Mouse (Mus musculus): ENCODE measurements around the gene Golim4.
"Not testable (repeated sequence)": the region's sequence is repeated elsewhere in the genome, so short reads cannot be mapped to it uniquely, and the experiment has no call there.

The Golim4 gene

GRCm38 (mm10) chr3:75956551-75957302, at the start of gene Golim4:
TSS of gene Golim4 (minus strand) at chr3:75956949.
- DNase-seq (ENCODE audit: low spot score in 2 of 2), result peak; percentile 77 to 78

- DNase-seq (ENCODE audit: low spot score in 2 of 2), result peak; percentile 40 to 43
These were observed 48.9 kb upstream of the Golim4 start for GRCm38 (mm10) chr3:76005621-76006020.

GRCm38 (mm10) chr3:76001156-76001555, 44.4 kb upstream of the Golim4 start:
- peak; percentile 14 to 29 for DNase-seq (ENCODE audit: low spot score in 2 of 2)

- no peak for DNase-seq (ENCODE audit: low spot score in 2 of 2)
These were observed 43.7 kb upstream of the Golim4 start for GRCm38 (mm10) chr3:76000481-76000880.

DNA sequence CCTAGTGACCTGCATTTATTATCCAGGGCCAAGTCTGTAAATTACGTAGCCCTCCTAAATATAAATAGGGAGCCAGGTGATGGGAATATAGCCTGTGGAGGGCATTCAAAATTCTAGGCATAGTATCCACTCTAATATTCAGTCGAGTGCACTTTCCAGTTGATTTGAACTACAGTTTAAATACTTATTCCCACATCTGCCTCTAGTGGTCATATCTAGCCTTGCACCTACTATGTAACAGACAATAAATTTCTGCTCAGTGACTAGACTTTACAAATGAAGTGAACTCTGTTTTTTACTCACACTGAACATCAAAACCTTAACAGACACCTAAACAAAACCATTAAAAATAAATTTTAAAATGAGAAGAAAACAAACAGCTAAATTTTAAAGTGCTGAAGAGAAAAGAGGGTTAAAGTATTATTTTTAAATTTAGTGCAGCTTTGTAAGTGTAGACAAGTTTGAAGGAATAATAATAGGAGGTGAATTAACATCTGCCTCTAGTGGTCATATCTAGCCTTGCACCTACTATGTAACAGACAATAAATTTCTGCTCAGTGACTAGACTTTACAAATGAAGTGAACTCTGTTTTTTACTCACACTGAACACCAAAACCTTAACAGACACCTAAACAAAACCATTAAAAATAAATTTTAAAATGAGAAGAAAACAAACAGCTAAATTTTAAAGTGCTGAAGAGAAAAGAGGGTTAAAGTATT, 24.4 kb upstream of the Golim4 start:
- not testable (repeated sequence) for DNase-seq (ENCODE audit: low spot score in 2 of 2)

GRCm38 (mm10) chr3:75962784-75963772, 6.3 kb upstream of the Golim4 start:
- DNase-seq (ENCODE audit: low spot score in 2 of 2), result not testable (repeated sequence)

DNA sequence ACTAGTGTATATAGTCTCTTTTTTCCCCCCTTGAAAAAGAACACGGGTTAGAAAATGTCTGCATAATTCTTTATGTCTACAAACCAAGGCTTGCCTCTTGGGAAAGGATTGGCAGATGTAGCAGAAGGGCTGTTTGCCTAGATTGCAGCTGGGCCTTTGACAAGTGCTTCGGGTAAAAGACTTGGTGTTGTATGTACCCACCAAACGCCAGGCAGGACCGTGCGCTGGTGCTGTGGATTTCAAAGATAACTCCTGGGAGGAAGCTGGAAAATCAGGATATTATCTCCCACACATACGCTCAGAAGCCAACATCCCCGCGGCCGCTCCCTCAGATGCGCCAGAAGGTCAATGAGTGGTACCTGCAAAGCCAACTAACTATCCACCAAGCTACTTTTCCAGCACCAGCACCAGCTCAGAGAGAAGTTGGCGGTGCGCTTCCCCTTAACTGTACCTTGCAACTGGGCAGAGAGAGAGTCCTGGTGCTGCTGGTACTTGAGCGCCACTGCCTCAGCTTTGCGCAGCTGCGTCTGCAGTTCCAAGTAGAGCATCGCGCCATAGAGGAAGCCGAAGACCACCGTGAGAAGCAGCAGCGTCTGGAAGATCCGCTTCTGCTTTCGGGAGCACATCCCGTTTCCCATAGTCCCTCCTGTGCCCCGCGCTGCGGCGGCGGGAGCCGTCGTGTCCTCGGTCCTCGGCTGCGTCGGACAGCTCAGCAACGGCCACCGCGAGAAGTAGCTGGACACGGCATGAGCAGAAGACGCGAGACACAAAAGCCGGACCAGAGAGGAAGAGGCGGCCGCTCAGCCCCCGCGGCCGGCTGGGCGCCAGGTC, 873 bp downstream of the Golim4 start:
- peak; percentile 5 to 9 for DNase-seq (ENCODE audit: low spot score in 2 of 2)

GRCm38 (mm10) chr3:75954185-75954584, 2.6 kb downstream of the Golim4 start:
- no peak for DNase-seq (ENCODE audit: low spot score in 2 of 2)

DNA sequence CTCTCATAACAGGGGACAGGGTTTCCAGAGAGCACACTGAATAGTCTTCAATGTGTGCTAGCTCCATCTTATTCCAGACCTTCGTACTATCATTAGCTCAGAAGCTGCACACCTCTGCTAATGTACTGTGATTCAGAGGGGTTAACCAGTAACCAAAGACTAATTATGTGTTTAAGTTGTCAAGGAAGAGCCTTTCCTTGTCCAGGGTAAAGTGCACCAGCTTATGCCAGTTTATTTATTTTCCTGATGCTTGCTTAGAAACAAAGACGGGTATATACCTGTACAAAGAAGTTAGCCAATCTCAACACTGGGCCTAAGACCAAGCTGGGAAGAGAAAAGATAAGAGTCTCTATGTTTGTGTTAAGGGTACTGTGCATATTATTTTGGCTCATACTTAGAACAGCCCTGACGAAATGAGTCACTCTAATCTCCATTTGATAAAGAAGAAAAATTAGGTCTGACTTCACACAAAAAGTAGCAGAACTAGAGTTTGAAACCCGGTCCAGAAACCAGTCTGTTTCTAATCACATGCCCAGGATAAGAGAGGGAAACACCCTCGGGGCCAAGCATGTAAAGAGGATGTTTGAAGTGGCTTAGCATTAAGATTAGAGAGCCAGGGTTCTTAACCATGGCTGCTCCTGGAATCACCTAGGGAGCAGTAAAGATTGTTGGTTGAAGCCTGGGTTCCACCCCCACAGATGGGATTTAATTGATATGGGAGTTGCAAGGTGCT, 4.3 kb downstream of the Golim4 start:
- DNase-seq (ENCODE audit: low spot score in 2 of 2), result no peak

DNA sequence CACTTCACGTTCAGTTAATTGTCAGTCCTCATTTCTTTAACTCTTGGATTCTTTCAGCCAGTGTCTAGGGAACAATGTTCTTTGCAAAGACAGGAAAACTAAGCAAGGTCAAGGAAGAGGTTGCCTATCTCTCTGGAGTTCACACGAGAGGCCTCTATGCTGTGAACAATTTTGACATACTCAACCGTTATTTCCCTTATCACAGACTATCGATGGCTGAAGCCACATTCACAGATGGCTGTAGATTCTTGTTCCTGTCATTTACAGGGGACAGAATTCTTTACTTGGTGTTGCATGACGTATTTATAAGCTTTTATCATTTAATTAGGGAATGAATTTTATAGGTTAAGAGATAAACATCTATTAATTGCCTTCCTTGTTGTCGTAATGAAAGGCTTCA, 5.9 kb downstream of the Golim4 start:
- no peak for DNase-seq (ENCODE audit: low spot score in 2 of 2)

GRCm38 (mm10) chr3:75949358-75949757, 7.4 kb downstream of the Golim4 start:
- no peak for DNase-seq (ENCODE audit: low spot score in 2 of 2)

GRCm38 (mm10) chr3:75948541-75949095, 8.1 kb downstream of the Golim4 start:
- DNase-seq (ENCODE audit: low spot score in 2 of 2), result no peak

DNA sequence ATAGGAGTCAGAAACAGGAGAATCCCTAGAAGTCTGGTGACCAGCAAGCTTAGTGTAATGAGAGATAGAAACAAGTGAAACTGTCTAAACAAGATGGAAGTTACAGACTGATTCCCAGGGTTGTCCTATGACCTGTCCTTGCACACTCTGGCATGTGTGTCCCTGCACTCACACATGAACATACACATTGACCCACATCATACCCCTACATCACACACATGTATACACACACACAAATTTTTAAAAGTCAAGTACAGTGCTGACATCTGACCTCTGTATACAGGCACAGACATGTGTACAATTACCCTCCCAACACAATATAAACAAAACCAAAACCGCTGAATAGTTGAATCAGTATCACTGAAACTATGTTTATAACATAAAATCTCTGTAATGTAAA, 8.7 kb downstream of the Golim4 start:
- DNase-seq (ENCODE audit: low spot score in 2 of 2), result no peak

- DNase-seq (ENCODE audit: low spot score in 2 of 2), result no peak
These were observed 14.3 kb downstream of the Golim4 start for GRCm38 (mm10) chr3:75942303-75943060.

- no peak for DNase-seq (ENCODE audit: low spot score in 2 of 2)
These were observed 14.9 kb downstream of the Golim4 start for GRCm38 (mm10) chr3:75941864-75942263.

DNA sequence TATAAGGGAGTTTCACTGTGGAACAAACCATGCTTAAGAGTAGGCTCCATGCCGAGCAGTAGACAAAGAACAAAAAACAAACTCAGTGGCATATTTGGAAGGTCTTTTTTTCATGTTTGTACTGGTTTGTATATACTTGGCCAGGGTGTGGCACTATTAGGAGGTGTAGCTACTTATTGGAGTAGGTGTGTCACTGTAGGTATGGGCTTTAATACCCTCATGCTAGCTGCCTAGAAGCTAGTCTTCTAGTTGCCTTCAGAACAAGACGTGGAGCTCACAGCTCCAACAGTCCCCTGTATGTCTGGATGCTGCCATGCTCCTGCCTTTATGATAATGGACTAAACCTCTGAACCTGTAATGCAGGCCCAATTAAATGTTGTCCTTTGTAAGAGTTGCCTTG, 20.6 kb downstream of the Golim4 start:
- DNase-seq (ENCODE audit: low spot score in 2 of 2), result no peak

GRCm38 (mm10) chr3:75930659-75931225, 26.0 kb downstream of the Golim4 start:
- DNase-seq (ENCODE audit: low spot score in 2 of 2), result no peak

DNA sequence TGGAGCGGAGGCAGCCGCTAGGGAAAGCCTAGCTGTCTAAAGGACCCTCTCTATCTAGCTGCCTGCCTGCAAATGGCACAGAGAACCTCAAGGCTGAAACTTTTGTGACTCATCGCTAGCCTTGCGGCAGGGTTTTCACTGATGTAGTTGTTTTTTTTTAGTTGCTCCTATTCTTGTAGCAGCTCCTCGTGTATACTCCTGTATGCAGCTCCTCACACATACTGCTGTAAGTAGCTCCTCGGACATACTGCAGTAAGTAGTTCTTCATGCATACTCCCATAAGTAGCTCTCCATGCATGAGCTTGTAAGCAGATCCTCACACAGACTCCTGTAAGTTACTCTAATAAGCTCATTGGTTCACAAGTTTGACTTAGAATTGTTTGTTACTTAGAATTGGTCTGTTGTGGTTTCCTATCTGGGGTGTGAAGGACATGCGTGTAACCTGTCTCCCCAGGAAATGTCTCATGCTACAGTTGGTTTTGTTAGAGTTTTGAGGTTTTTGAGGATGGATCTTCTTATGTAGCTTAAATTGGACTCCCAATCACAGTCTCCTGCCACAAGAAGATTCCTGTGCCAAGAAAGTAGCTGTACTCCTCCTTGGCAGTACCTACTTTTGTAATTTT, 26.7 kb downstream of the Golim4 start:
- DNase-seq (ENCODE audit: low spot score in 2 of 2), result peak; percentile 27 to 44
